20 mouse cellular contexts compared by ENCODE assay signal in genomic region chr5:136355583-136356126, GRCm38 (mm10).
DNase-seq lines count a peak whose midpoint lies in the region; ATAC-seq and TF ChIP-seq lines count a peak whose summit lies in the region.
"Had no signal": no experiment of that assay in that cellular context is flagged by ENCODE, and none has a peak within 500 bp of the region (broad histone marks: within the 10 kb centered on the region; RNA-seq: fewer than 3 reads in every experiment).

No protein-coding gene starts in this region.

- H3K9ac ChIP-seq in hindbrain, embryonic 12.5 days = no peak overlapping the region
- H3K9ac ChIP-seq in hindbrain, embryonic 16.5 days (ENCODE audit: low read depth, low read length) = no peak overlapping the region

- no peak for TF ChIP-seq CTCF in gastrocnemius, adult 2 months (IDR thresholded peaks at IDR 0.05)

- peak overlapping the region; percentile 31; the same call in 1 of the 2 replicates for H3K27ac ChIP-seq in gastrocnemius, adult 2 months
- 0 out of 2 replicates have a peak overlapping the region, but pooled peaks have one; percentile 0 for H3K27ac ChIP-seq in hindbrain, embryonic 12.5 days
- H3K27ac ChIP-seq in hindbrain, embryonic 16.5 days (ENCODE audit: low read depth, low read length) = no peak overlapping the region
- H3K27ac ChIP-seq: hindbrain, embryonic 10.5 days; left cerebral cortex, adult 2 months had no signal

- no peak for DNase-seq in gastrocnemius, adult 2 months
- no peak for DNase-seq in gastrocnemius, postnatal 14 days
- peak; percentile 4 for DNase-seq in adipocyte (ENCODE audit: low spot score)
- DNase-seq in heart, postnatal 10 days = peak; percentile 21 to 40
- no peak for DNase-seq in cerebellum, postnatal 4 days (ENCODE audit: low spot score in 2 of 2)
- DNase-seq in cerebellum, adult 9-11 months = no peak
- DNase-seq: cerebellum, adult 8-10 months; gastrocnemius, postnatal 10 days; kidney, adult 9 months; kidney, postnatal 25 days; left cerebral cortex, postnatal 4 days; lung, adult 18-20 months; right cerebral cortex, postnatal 4 days; thymus, adult 2 months had no signal

- 92% methylated on average over 3 of the region's 3 CpGs for WGBS in hindbrain, embryonic 12.5 days
- WGBS in hindbrain, embryonic 16.5 days = 87% methylated on average over 3 of the region's 3 CpGs

- no peak overlapping the region for H3K4me3 ChIP-seq in gastrocnemius, adult 2 months
- H3K4me3 ChIP-seq in hindbrain, embryonic 12.5 days = no peak overlapping the region
- H3K4me3 ChIP-seq in hindbrain, embryonic 16.5 days (ENCODE audit: low read length) = no peak overlapping the region
- H3K4me3 ChIP-seq: hindbrain, embryonic 10.5 days; left cerebral cortex, adult 2 months had no signal

- no peaks in the 10 kb centered on the region for H3K9me3 ChIP-seq in hindbrain, embryonic 12.5 days (replicated peaks)
- no peaks in the 10 kb centered on the region for H3K9me3 ChIP-seq in hindbrain, embryonic 16.5 days (ENCODE audit: control insufficient read depth, low read length)
- H3K9me3 ChIP-seq: G1E; hindbrain, embryonic 10.5 days had no signal

- H3K36me3 ChIP-seq in hindbrain, embryonic 12.5 days = peaks cover 7% of the 10 kb centered on the region; the same call in 1 of the 2 replicates
- H3K36me3 ChIP-seq in hindbrain, embryonic 16.5 days (ENCODE audit: control insufficient read depth, insufficient read depth, low read length) = no peaks in the 10 kb centered on the region; the same call in 1 of the 2 replicates
- H3K36me3 ChIP-seq: G1E had no signal

- H3K4me1 ChIP-seq in hindbrain, embryonic 12.5 days = peaks cover 26% of the 10 kb centered on the region
- H3K4me1 ChIP-seq in hindbrain, embryonic 16.5 days (ENCODE audit: control insufficient read depth, insufficient read depth, low read depth, low read length) = peaks cover 11% of the 10 kb centered on the region

- intact Hi-C loops in gastrocnemius, adult 2 months (cut with DNase I) = no loop called here
- intact Hi-C loops in gastrocnemius, postnatal 14 days (cut with DNase I; ENCODE audit: low total_unique reads) = no loop called here
- intact Hi-C loops in heart, postnatal 10 days (cut with DNase I) = no loop called here

- no peaks in the 10 kb centered on the region for H3K27me3 ChIP-seq in hindbrain, embryonic 12.5 days
- H3K27me3 ChIP-seq in hindbrain, embryonic 16.5 days (replicated peaks; ENCODE audit: control insufficient read depth, insufficient read depth, low read length) = no peaks in the 10 kb centered on the region

- H3K4me2 ChIP-seq in hindbrain, embryonic 12.5 days (replicated peaks) = no peak overlapping the region
- H3K4me2 ChIP-seq in hindbrain, embryonic 16.5 days (ENCODE audit: low read length) = no peak overlapping the region
- H3K4me2 ChIP-seq: liver, embryonic 11.5 days had no signal

- ATAC-seq in hindbrain, embryonic 12.5 days (ENCODE audit: low FRiP score) = no peak
- no peak for ATAC-seq in hindbrain, embryonic 16.5 days

Comparison
In these comparisons a context has a peak if more than half of its experiments do, and no peak if none do; other contexts are left out.
1. DNase-seq: peak in adipocyte (single experiment) and heart, postnatal 10 days (2 of 2); none in gastrocnemius, adult 2 months (single experiment), gastrocnemius, postnatal 14 days (single experiment), cerebellum, postnatal 4 days (0 of 2) and cerebellum, adult 9-11 months (single experiment).